Mouse (Mus musculus) adrenal gland, postnatal 10 days (tissue): ENCODE data around the gene Dhx16. TPM values are rescaled to one million over a fixed set of nuclear protein-coding genes. Genes with fewer than 3 reads are reported as not detected.
"Not testable (repeated sequence)": the region's sequence is repeated elsewhere in the genome, so short reads cannot be mapped to it uniquely, and the experiment has no call there.

Experiments
- DNase-seq: peaks from one replicate; pipeline ENCODE4 v3.0.0; 2021; ENCODE audit warnings: mixed read lengths
- long read RNA-seq, 2 experiments: library from polyadenylated mRNA; stranded (forward); transcript quantifications; one replicate each; pipeline ENCODE4 v2.0.0; 2021
- total RNA-seq, 2 experiments: library from RNA; stranded (reverse); gene quantifications; 2 replicates each; pipeline ENCODE4 v1.2.3; 2021

Gene Dhx16
- total RNA-seq, result 10 to 100 TPM; 36.8 to 38.0 TPM
- long read RNA-seq, experiment 1, transcript Dhx16-201 (20 exons, 3,351 nt), result major isoform, 43 of 60 reads
- long read RNA-seq, experiment 1, partial matches to known transcripts, result 10 of 60 reads
- long read RNA-seq, experiment 1, other reads (novel, unspliced or antisense), result 7 of 60 reads
- long read RNA-seq, experiment 2, transcript Dhx16-201 (20 exons, 3,351 nt), result major isoform, 23 of 33 reads
- long read RNA-seq, experiment 2, partial matches to known transcripts, result 3 of 33 reads
- long read RNA-seq, experiment 2, other reads (novel, unspliced or antisense), result 7 of 33 reads

GRCm38 (mm10) chr17:35879245-35880057, at the start of gene Dhx16:
Dhx16 (plus strand) TSS chr17:35879819.
- DNase-seq, result peak; percentile 97

DNA sequence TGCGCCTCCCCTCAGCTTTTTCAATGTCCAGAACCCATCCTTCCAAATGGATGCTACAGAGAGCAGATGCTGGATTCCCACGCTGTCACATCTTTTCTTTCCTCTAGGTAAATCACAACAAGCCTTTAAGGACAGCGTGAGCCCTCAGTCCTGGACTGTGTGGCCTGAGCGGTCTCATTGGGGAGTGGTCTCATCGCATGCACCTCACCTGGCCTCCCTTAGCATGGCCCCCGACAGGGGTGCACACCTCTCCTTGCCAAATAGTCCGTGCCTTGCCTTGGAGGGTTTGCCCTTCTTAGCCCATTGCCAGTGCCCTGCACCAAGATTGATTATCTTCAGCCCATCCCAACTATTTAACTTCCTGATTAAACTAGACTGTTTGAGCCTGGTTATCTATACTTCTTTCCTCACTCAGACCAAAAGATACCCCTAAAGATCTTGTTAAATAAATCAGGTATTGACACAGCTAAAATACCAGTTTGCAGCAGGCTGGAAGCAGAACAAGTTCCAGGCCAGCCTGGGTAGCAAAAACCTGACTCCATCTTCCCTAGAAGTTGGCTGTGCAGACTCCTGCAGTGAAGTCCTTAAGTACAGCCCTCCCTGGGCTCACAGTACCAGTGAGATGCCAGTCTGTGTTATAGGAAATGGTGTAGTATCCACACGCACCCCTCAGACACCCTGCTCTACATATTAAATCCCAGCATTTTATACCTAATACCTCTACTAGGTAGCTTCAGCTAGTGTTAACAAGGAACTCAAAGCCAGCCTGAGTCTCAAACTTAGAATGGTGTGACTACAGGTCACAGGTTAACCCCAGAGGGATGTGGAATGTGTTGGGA, 47.0 kb upstream of the Dhx16 start:
- no peak for DNase-seq

DNA sequence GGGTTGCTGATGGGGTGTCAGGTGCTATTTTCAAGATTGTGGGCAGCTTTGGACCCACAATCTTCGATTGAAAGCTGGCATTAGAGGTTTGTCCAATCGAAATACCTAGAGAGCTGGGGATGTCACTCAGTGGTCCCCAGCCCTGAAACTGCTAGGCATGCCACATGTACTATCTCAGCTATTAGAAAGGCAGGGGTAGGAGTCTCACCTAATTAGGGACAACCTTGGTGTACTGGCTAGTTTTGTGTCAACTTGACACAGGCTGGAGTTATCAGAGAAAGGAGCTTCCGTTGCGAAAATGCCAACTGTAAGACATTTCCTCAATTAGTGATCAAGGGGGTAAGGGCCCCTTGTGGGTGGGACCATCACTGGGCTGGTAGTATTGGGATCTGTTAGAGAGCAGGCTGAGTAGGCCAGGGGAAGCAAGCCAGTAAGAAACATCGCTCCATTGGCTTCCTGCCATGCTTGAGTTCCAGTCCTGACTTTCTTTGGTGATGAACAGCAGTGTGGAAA, 46.3 kb upstream of the Dhx16 start:
- no peak for DNase-seq

DNA sequence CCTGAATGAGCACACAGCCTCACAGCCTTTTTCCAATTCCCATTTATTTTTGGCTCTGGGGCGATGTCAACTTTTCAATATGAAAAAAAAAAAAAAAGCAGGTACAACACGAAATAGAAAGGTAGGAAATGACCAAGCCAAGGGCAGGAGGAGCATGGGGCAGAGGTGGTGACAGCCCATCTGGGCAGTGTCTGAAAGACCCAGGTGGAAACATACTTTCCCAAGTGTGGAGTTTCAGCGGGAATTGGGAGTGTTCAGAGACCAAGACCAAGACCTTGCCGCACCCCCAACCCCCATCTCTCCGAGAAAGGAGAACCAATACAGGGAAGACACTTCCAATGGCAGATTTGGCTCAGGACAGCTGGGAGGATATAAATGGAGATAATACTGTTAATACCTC, 45.7 kb upstream of the Dhx16 start:
- no peak for DNase-seq

GRCm38 (mm10) chr17:35834696-35835422, 44.8 kb upstream of the Dhx16 start:
- no peak for DNase-seq

GRCm38 (mm10) chr17:35835424-35836140, 44.0 kb upstream of the Dhx16 start:
- DNase-seq, result peak; percentile 33

DNA sequence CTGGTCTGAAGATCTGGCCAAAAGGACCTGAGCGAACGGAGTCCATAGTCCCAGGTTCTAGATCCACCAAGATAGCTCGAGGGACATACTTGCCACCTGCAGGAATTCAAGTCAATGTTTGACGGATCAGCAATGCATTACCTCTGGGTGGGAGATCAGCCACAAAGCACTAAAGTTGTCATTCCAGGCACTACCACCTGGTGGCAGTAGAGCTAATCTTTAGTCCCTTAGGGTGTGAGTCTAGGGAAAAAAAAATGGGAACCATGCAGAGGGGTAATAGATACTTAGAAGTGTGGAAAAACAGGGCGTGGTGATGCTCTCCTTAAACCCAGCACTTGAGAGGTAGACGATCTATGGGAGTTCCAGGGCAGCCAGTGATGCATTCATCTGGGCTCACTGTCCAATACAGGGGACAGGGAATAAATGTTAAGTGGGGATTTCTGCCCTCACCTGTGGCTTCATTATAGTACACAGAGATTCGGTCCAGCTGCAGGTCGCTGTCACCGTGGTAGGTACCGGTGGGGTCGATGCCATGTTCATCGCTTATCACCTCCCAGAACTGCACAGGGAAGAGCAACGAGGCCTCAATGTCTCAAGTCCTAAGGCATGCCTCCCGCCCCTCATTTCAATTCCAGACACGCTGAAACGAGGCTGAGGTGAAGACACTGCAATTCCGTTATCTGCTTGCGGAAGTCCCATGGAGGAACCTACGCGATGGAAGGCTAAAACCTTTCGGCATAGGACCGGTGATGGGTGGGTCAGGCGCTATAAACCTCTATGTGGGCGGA, 43.2 kb upstream of the Dhx16 start:
- DNase-seq, result peak; percentile 88

- DNase-seq, result peak; percentile 91
Observed at GRCm38 (mm10) chr17:35836991-35837422, 42.6 kb upstream of the Dhx16 start.

- peak; percentile 63 for DNase-seq
Observed at GRCm38 (mm10) chr17:35837487-35837886, 42.1 kb upstream of the Dhx16 start.

DNA sequence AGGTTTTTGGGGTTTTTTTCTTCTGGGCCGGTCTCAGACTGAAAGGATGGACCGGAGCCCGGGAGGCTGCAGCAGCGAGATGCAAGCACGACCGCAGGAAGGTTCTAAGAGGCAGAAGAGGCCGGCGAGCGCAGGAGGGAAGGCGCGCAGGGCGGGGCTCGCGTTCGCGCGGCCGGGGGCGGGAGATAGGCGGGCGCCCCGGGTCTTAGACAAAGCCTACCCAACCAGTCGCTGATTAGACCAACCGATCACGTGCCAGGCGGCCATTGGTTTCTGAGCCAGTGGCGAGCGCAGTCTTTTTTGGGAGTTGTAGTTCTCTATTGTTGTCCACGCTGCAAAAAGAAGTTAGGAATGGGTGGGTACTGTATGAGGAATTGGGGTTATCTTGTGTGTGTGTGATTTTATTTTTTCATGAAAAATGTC, 41.5 kb upstream of the Dhx16 start, which contains the start of gene Tubb5:
Gene Tubb5, minus strand, starts transcription at position 185 of the 423 bp plus-strand sequence.
- DNase-seq, result peak; percentile 98

DNA sequence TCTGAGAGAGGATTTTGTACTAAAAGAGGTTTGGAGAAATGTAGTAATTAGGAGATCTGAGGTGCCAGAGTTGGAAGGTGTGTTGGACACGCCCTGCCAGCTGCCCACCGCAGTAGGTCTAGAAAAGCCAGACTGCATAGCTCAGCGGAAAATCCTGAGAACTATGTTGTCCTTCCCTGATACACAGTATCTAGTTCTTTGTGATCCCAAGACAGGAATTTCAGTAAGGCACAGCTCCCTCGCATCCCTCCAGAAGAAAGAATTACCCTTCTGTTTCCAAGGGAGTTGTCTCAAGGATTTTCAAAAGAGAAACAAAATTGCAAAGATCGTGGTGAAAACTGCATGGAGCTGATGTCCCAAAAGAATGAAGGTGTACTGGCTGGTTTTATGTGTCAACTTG, 41.0 kb upstream of the Dhx16 start:
- no peak for DNase-seq

GRCm38 (mm10) chr17:35839002-35839401, 40.6 kb upstream of the Dhx16 start:
- DNase-seq, result not testable (repeated sequence)

DNA sequence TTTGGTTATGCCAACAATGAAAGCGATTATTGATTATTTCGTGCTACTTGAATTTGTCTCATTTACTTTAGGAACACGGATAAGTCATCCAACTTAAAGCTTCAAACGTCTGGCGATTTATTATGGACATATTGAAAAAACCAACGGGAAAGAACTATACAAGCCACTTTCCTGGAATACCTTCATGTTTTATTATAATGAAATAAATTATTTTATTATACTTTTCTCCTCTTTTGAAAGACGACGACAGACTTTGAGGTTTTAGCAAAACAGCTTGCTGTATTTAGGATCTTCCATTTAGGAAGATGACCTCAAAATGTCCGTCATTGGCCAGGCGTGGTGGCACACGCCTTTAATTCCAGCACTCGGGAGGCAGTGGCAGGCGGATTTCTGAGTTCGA, 39.1 kb upstream of the Dhx16 start:
- no peak for DNase-seq

- DNase-seq, result peak; percentile 98
Observed at GRCm38 (mm10) chr17:35841076-35841950, 38.3 kb upstream of the Dhx16 start, which contains the start of gene Mdc1. Mdc1 (plus strand) TSS chr17:35841515.

DNA sequence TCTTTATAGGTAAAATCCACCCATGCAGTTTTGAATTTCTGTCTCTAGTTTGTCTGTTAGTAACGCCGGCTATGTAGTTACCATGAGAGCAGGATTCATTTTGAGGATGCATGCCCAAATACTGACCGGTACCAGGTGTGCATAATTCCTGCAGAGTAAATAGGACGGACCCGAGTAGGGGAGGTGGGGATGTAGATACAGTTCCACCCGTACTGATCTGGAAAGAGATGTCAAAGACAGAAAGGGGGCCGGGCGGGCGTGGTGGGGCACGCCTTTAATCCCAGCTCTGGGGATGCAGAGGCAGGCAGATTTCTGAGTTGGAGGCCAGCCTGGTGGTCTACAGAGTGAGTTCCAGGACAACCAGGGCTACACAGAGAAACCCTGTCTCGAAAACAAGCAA, 37.6 kb upstream of the Dhx16 start:
- DNase-seq, result no peak

GRCm38 (mm10) chr17:35843514-35843913, 36.1 kb upstream of the Dhx16 start:
- DNase-seq, result no peak

GRCm38 (mm10) chr17:35848112-35848511, 31.5 kb upstream of the Dhx16 start:
- DNase-seq, result peak; percentile 33

DNA sequence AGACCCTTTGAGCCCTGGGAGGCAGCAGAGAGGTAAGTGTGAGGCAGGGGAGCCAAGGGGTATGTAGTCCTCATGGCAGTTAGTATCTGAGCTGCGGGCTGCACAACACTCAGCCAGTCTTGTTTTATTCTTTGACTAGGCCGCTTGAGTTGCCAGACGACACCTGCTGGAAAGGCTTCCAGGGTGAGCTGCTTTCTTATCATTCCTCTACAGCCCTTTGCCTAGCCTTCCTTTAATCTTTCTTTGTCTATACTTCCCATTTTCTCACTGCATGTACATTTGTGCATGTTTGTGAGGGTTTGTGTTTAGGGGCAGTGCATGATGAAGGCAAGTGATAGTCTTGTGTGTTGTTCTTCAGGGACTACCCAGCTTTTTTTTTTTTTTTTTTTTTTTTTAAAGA, 28.6 kb upstream of the Dhx16 start:
- DNase-seq, result no peak

DNA sequence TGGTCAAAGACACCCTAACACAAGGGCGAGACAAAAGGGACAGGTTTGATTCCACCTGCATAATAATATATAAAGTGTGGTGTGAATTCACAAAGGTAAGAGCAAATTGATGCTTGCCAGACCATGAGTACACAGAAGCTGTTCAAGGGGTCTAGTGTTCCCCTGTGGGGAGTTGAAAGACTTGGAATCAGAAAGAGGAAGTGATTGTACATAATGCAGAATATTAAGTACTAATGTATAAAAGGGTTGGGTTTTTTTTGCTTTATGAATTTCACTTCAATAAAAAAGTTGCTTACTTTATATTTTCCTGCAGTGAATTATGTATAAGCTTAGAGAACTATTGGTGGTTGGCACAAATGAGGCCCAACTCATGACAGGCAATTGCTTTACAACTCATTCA, 20.2 kb upstream of the Dhx16 start:
- DNase-seq, result no peak
